Mouse (Mus musculus): ENCODE results near the gene Ctdsp2.

Ctdsp2 gene

DNA sequence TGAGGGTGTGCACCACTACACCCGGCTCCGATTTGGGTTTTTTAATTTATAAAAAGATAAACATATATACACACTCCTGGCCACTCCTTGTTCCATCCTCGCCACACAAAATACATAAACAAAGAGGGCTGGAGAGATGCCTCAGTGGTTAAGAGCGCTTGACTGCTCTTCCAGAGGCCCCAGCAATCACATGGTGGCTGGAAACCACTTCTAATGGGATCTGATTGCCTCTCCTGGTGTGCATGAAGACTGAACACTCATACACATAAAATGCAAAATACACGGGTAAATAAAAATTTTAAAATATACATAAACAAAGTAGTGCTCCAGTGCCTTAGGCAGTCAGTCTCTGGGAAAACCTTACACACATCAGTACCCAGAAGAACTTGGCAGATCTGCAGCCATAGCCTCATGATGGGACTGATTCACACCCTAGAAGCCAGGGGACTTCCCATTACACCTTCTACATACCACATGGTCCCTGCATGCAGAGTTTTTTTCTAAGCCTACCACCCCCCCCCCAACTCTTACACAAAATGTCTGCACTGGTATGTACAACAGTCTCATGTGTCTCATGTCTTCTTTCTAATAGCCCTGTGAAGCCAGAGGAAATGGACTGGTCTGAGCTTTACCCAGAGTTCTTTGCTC lies 64.1 kb downstream of the Ctdsp2 start:
- DNase-seq (ENCODE audit: low spot score in 2 of 2): no peak

DNA sequence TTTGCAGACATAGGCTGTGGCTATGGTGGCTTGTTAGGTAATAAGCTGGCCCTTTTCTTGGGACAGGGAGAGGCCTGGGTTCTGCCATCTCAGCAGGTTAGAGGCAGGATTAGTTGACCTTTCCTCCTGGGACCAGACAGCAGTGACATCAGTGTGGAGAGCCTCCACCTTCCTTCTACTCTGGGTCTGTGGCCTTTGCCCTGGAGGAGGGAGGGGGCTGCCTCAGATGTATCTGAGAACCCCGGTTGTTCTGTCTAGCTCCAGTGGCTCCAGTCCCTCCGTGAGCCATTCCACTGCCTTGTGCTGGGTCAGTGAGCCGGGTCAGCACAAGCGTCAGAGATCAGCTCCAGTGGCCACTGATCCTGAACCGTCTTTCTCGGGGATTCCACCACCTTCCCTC lies 64.7 kb downstream of the Ctdsp2 start:
- DNase-seq (ENCODE audit: low spot score in 2 of 2): no peak

DNA sequence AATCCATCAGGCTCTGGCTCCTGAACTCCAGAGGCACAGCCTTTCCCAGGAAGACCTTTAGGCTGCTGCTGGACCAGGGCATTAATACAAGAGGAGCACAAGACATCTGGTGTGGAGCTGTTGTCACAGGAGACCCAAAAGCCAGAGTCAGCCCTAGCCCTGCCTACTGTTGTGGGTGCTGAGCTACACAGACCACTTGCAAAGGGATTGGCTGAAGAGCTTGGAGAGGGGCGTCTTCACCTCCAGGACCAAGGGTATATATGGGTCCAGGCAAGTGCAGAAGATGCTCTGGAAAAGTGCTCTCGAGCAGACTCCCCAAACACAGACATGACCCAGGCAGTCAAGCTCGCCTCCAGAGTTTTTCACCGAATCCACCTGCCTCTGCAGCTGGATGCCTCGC lies 69.4 kb downstream of the Ctdsp2 start, which contains the start of gene Cyp27b1:
TSS of gene Cyp27b1 (plus strand) at position 297 of the 400 bp plus-strand sequence.
- no peak for DNase-seq (ENCODE audit: low spot score in 2 of 2)

DNA sequence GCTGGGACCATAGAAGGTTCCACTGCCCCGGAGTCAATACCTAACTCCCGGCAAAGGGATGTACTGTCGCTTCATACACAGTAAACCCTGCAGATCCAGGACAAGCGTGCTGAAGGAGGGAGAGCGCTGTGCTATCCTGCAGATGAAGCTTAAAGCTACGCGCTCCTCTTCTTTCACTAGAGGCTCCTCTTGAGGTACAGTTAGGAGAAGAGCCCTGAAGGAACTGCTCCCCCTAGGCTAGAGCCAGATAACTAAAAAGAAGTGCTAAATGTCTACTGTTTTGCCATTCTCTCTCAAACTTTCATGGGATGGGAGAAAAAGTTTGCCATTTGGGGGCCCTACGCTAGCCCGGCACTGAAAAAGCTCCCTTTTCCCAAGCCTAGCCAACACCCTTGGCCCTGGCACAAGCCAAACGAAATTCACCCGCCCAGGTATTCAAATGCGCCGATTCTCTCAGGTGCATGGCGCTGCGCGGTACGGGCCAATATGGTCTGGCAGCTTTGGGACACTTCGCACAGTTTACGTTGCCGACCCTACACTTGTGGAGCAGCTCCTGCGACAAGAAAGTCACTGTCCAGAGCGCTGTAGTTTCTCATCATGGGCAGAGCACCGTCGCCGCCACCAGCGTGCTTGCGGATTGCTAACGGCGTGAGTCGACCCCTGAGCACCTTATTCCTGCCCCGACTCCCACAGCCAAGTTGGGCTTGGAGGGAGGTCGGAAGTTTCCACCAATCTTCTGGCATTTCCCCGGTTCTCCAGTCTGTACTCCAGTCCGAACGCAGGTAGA lies 70.3 kb downstream of the Ctdsp2 start:
- DNase-seq (ENCODE audit: low spot score in 2 of 2): no peak
